Mouse (Mus musculus): ENCODE measurements around the gene Enpep. TPM values are rescaled to one million over a fixed set of nuclear protein-coding genes. Genes with fewer than 3 reads are reported as not detected.
A peak's percentile ranks its signal among the peaks of the same experiment; 100 is the strongest.

Enpep gene
- polyA plus RNA-seq, 1 experiment, result 52.4 TPM

GRCm38 (mm10) chr3:129313671-129314415 is 18.7 kb downstream of the Enpep start:
- Histone ChIP-seq H3K4me3 (ENCODE audit: insufficient read depth, low read depth, low read length) (no peak overlapping the region), H3K27me3 (replicated peaks; ENCODE audit: control insufficient read depth, insufficient read depth, low read length) (no peaks in the 10 kb centered on the region), H3K4me1 (ENCODE audit: control insufficient read depth, insufficient read depth, low read length) (no peaks in the 10 kb centered on the region), H3K36me3 (ENCODE audit: control insufficient read depth, insufficient read depth, low read length) (no peaks in the 10 kb centered on the region; the same call in none of the 2 replicates), H3K27ac (ENCODE audit: insufficient read depth, low read depth, low read length) (no peak overlapping the region)
- TF ChIP-seq CTCF (conservative IDR thresholded peaks at IDR 0.05; ENCODE audit: insufficient read depth, insufficient read length, low read depth, low read length) (no peak), POLR2A (IDR thresholded peaks at IDR 0.05; ENCODE audit: low read depth, low read length) (no peak)
- no peak for DNase-seq
- 90% methylated on average over 7 of the region's 7 CpGs for WGBS

- peaks cover 3% of the 10 kb centered on the region; the same call in 1 of the 2 replicates for H3K4me1 ChIP-seq (ENCODE audit: control insufficient read depth, insufficient read depth, low read length)
- 83% methylated on average over 2 of the region's 2 CpGs for WGBS
- TF ChIP-seq POLR2A (IDR thresholded peaks at IDR 0.05; ENCODE audit: low read depth, low read length) (no peak), CTCF (conservative IDR thresholded peaks at IDR 0.05; ENCODE audit: insufficient read depth, insufficient read length, low read depth, low read length) (no peak)
- H3K27ac ChIP-seq (ENCODE audit: insufficient read depth, low read depth, low read length), result no peak overlapping the region
- no peaks in the 10 kb centered on the region; the same call in 1 of the 2 replicates for H3K36me3 ChIP-seq (ENCODE audit: control insufficient read depth, insufficient read depth, low read length)
- no peak overlapping the region for H3K4me3 ChIP-seq (ENCODE audit: insufficient read depth, low read depth, low read length)
- no peak for DNase-seq
- no peaks in the 10 kb centered on the region for H3K27me3 ChIP-seq (replicated peaks; ENCODE audit: control insufficient read depth, insufficient read depth, low read length)
These were observed 19.3 kb downstream of the Enpep start for GRCm38 (mm10) chr3:129313221-129313620.

GRCm38 (mm10) chr3:129312511-129312910 is 20.0 kb downstream of the Enpep start:
- peaks cover 3% of the 10 kb centered on the region; the same call in 1 of the 2 replicates for H3K4me1 ChIP-seq (ENCODE audit: control insufficient read depth, insufficient read depth, low read length)
- WGBS, result 94% methylated on average over 8 of the region's 8 CpGs
- no peak overlapping the region for H3K4me3 ChIP-seq (ENCODE audit: insufficient read depth, low read depth, low read length)
- no peak for TF ChIP-seq CTCF (conservative IDR thresholded peaks at IDR 0.05; ENCODE audit: insufficient read depth, insufficient read length, low read depth, low read length)
- no peak for TF ChIP-seq POLR2A (IDR thresholded peaks at IDR 0.05; ENCODE audit: low read depth, low read length)
- DNase-seq, result no peak
- H3K36me3 ChIP-seq (ENCODE audit: control insufficient read depth, insufficient read depth, low read length), result no peaks in the 10 kb centered on the region; the same call in 1 of the 2 replicates
- H3K27me3 ChIP-seq (replicated peaks; ENCODE audit: control insufficient read depth, insufficient read depth, low read length), result no peaks in the 10 kb centered on the region
- H3K27ac ChIP-seq (ENCODE audit: insufficient read depth, low read depth, low read length), result no peak overlapping the region

- TF ChIP-seq POLR2A (IDR thresholded peaks at IDR 0.05; ENCODE audit: low read depth, low read length) (no peak), CTCF (conservative IDR thresholded peaks at IDR 0.05; ENCODE audit: insufficient read depth, insufficient read length, low read depth, low read length) (no peak)
- H3K27ac ChIP-seq (ENCODE audit: insufficient read depth, low read depth, low read length), result no peak overlapping the region
- H3K27me3 ChIP-seq (replicated peaks; ENCODE audit: control insufficient read depth, insufficient read depth, low read length), result no peaks in the 10 kb centered on the region
- no peak for DNase-seq
- peaks cover 3% of the 10 kb centered on the region; the same call in 1 of the 2 replicates for H3K4me1 ChIP-seq (ENCODE audit: control insufficient read depth, insufficient read depth, low read length)
- H3K4me3 ChIP-seq (ENCODE audit: insufficient read depth, low read depth, low read length), result no peak overlapping the region
- H3K36me3 ChIP-seq (ENCODE audit: control insufficient read depth, insufficient read depth, low read length), result no peaks in the 10 kb centered on the region; the same call in 1 of the 2 replicates
- WGBS, result 73% methylated on average over 8 of the region's 8 CpGs
These were observed 20.6 kb downstream of the Enpep start for GRCm38 (mm10) chr3:129311951-129312350.

- Histone ChIP-seq H3K4me3 (ENCODE audit: insufficient read depth, low read depth, low read length) (no peak overlapping the region), H3K36me3 (ENCODE audit: control insufficient read depth, insufficient read depth, low read length) (no peaks in the 10 kb centered on the region; the same call in 1 of the 2 replicates), H3K27ac (ENCODE audit: insufficient read depth, low read depth, low read length) (no peak overlapping the region), H3K4me1 (ENCODE audit: control insufficient read depth, insufficient read depth, low read length) (peaks cover 3% of the 10 kb centered on the region; the same call in 1 of the 2 replicates), H3K27me3 (replicated peaks; ENCODE audit: control insufficient read depth, insufficient read depth, low read length) (no peaks in the 10 kb centered on the region)
- TF ChIP-seq POLR2A (IDR thresholded peaks at IDR 0.05; ENCODE audit: low read depth, low read length) (no peak), CTCF (conservative IDR thresholded peaks at IDR 0.05; ENCODE audit: insufficient read depth, insufficient read length, low read depth, low read length) (no peak)
- 63% methylated on average over 5 of the region's 5 CpGs for WGBS
- DNase-seq, result no peak
These were observed 22.6 kb downstream of the Enpep start for GRCm38 (mm10) chr3:129309926-129310325.

- Histone ChIP-seq H3K4me3 (ENCODE audit: insufficient read depth, low read depth, low read length) (no peak overlapping the region), H3K27ac (ENCODE audit: insufficient read depth, low read depth, low read length) (no peak overlapping the region), H3K27me3 (replicated peaks; ENCODE audit: control insufficient read depth, insufficient read depth, low read length) (no peaks in the 10 kb centered on the region), H3K4me1 (ENCODE audit: control insufficient read depth, insufficient read depth, low read length) (peaks cover 3% of the 10 kb centered on the region; the same call in 1 of the 2 replicates), H3K36me3 (ENCODE audit: control insufficient read depth, insufficient read depth, low read length) (no peaks in the 10 kb centered on the region; the same call in 1 of the 2 replicates)
- 52% methylated on average over 9 of the region's 9 CpGs for WGBS
- DNase-seq, result no peak
- TF ChIP-seq CTCF (conservative IDR thresholded peaks at IDR 0.05; ENCODE audit: insufficient read depth, insufficient read length, low read depth, low read length), result no peak
- no peak for TF ChIP-seq POLR2A (IDR thresholded peaks at IDR 0.05; ENCODE audit: low read depth, low read length)
These were observed 23.6 kb downstream of the Enpep start for GRCm38 (mm10) chr3:129308876-129309275.

GRCm38 (mm10) chr3:129308102-129308752 is 24.3 kb downstream of the Enpep start:
- WGBS, result 33% methylated on average over 10 of the region's 10 CpGs
- TF ChIP-seq CTCF (conservative IDR thresholded peaks at IDR 0.05; ENCODE audit: insufficient read depth, insufficient read length, low read depth, low read length), result no peak
- TF ChIP-seq POLR2A (IDR thresholded peaks at IDR 0.05; ENCODE audit: low read depth, low read length), result no peak
- DNase-seq, result peak; percentile 71
- peaks cover 2% of the 10 kb centered on the region for H3K36me3 ChIP-seq (ENCODE audit: control insufficient read depth, insufficient read depth, low read length)
- H3K27me3 ChIP-seq (replicated peaks; ENCODE audit: control insufficient read depth, insufficient read depth, low read length), result no peaks in the 10 kb centered on the region
- no peak overlapping the region for H3K27ac ChIP-seq (ENCODE audit: insufficient read depth, low read depth, low read length)
- no peak overlapping the region for H3K4me3 ChIP-seq (ENCODE audit: insufficient read depth, low read depth, low read length)
- H3K4me1 ChIP-seq (ENCODE audit: control insufficient read depth, insufficient read depth, low read length), result peaks cover 3% of the 10 kb centered on the region; the same call in 1 of the 2 replicates

Measured in kidney, adult 2 months (tissue).